Mouse (Mus musculus): ENCODE results near the gene Cdh1. TPM values are rescaled to one million over a fixed set of nuclear protein-coding genes. Genes with fewer than 3 reads are reported as not detected.

Gene Cdh1
- total and polyA plus RNA-seq, 2 experiments from 2014 or later, result 6.6 to 6.7 TPM

GRCm38 (mm10) chr8:106647387-106647786 lies 44.2 kb downstream of the Cdh1 start:
- Histone ChIP-seq H3K4me3 (ENCODE audit: low read length) (no peak overlapping the region), H3K9me3 (ENCODE audit: low read length) (no peaks in the 10 kb centered on the region), H3K36me3 (ENCODE audit: insufficient read depth, low read length) (no peaks in the 10 kb centered on the region), H3K4me1 (ENCODE audit: insufficient read depth, low read length) (no peaks in the 10 kb centered on the region), H3K27me3 (ENCODE audit: insufficient read depth, low read length) (no peaks in the 10 kb centered on the region), H3K9ac (replicated peaks; ENCODE audit: low read length) (no peak overlapping the region), H3K4me2 (ENCODE audit: low read depth, low read length) (no peak overlapping the region), H3K27ac (no peak overlapping the region)
- DNase-seq (ENCODE audit: low spot score) (peak; percentile 86), ATAC-seq (peak; percentile 40; the same call in 1 of the 2 replicates)
- 32% methylated on average over 2 of the region's 2 CpGs for WGBS
- peak; percentile 89 for TF ChIP-seq CTCF (IDR thresholded peaks at IDR 0.05; ENCODE audit: low read depth)

DNA sequence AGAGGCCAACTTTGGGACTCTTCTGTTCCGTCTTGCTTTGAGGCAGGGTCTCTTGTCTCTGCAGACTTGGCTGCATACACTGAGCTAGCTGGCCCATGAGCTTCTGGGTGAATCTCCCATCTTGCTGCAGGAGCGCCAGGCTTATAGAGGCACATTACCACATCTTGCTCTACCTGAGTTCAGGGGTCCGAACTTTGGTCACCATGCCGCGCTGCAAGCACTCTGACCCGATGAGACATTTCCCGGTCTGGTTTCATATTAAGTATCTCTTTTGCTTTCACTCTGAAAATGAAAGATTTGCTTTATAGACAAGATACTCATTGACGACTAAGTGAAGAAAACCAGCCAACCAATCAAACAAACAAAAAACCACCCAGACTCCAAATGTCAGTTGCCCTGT lies 45.3 kb downstream of the Cdh1 start:
- 96% methylated on average over 8 of the region's 8 CpGs for WGBS
- no peaks in the 10 kb centered on the region for H3K4me1 ChIP-seq (ENCODE audit: insufficient read depth, low read length)
- no peak overlapping the region for H3K9ac ChIP-seq (replicated peaks; ENCODE audit: low read length)
- no peak overlapping the region for H3K4me3 ChIP-seq (ENCODE audit: low read length)
- H3K27me3 ChIP-seq (ENCODE audit: insufficient read depth, low read length), result no peaks in the 10 kb centered on the region
- no peak overlapping the region for H3K4me2 ChIP-seq (ENCODE audit: low read depth, low read length)
- no peaks in the 10 kb centered on the region for H3K9me3 ChIP-seq (ENCODE audit: low read length)
- ATAC-seq (no peak), DNase-seq (ENCODE audit: low spot score) (no peak)
- no peak overlapping the region for H3K27ac ChIP-seq
- no peaks in the 10 kb centered on the region for H3K36me3 ChIP-seq (ENCODE audit: insufficient read depth, low read length)
- no peak for TF ChIP-seq CTCF (IDR thresholded peaks at IDR 0.05; ENCODE audit: low read depth)

DNA sequence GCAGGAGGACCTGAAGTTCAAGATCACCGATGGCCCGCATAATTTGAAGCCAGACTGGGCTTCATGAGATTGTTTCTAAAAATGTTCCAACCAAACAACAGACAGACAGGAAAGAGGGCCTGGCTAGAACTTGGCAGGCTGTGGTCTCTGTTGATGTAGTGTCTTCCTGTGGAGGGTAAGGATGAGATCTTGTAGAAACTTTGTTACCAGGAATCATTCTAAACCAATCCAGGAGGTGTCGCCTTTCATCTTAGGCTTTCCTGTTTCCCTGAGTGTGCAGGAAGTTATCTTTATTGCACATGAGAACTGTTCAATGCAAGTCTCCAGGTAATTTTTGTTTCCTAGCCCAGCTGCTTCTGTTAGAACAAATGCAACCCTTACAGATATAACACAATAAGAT lies 48.8 kb downstream of the Cdh1 start:
- no peak overlapping the region for H3K4me2 ChIP-seq (ENCODE audit: low read depth, low read length)
- H3K9me3 ChIP-seq (ENCODE audit: low read length), result no peaks in the 10 kb centered on the region
- H3K36me3 ChIP-seq (ENCODE audit: insufficient read depth, low read length), result no peaks in the 10 kb centered on the region
- DNase-seq (ENCODE audit: low spot score) (no peak), ATAC-seq (no peak)
- no peak overlapping the region for H3K9ac ChIP-seq (replicated peaks; ENCODE audit: low read length)
- TF ChIP-seq CTCF (IDR thresholded peaks at IDR 0.05; ENCODE audit: low read depth), result no peak
- no peak overlapping the region for H3K4me3 ChIP-seq (ENCODE audit: low read length)
- no peaks in the 10 kb centered on the region for H3K4me1 ChIP-seq (ENCODE audit: insufficient read depth, low read length)
- no peaks in the 10 kb centered on the region for H3K27me3 ChIP-seq (ENCODE audit: insufficient read depth, low read length)
- no peak overlapping the region for H3K27ac ChIP-seq
- WGBS, result 86% methylated on average over 3 of the region's 3 CpGs

- Histone ChIP-seq H3K4me3 (ENCODE audit: low read length) (no peak overlapping the region), H3K4me2 (ENCODE audit: low read depth, low read length) (no peak overlapping the region), H3K9me3 (ENCODE audit: low read length) (no peaks in the 10 kb centered on the region), H3K9ac (replicated peaks; ENCODE audit: low read length) (no peak overlapping the region), H3K36me3 (ENCODE audit: insufficient read depth, low read length) (no peaks in the 10 kb centered on the region), H3K4me1 (ENCODE audit: insufficient read depth, low read length) (no peaks in the 10 kb centered on the region), H3K27ac (no peak overlapping the region), H3K27me3 (ENCODE audit: insufficient read depth, low read length) (no peaks in the 10 kb centered on the region)
- no peak for ATAC-seq
- DNase-seq (ENCODE audit: low spot score), result no peak
- no peak for TF ChIP-seq CTCF (IDR thresholded peaks at IDR 0.05; ENCODE audit: low read depth)
Measured at GRCm38 (mm10) chr8:106656046-106656445, 52.9 kb downstream of the Cdh1 start.

DNA sequence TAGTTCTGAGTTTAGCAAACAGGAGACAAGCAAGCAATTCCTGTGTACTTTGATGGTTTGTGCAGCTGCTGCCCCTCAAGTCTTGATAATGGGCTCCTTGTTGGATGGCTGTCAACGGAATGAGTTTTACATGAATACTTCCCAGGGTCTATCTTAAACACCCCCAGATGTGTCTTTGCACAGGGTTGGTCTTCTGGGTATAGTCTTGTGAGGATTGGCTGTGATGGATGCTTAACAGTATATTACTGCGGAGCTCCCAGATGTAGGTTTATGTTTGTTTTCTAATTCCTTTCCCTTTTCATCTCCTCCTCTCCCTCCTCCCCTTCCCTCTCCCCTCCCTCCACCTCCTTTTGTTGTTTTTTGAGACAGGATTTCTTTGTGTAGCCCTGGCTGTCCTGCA lies 69.6 kb downstream of the Cdh1 start:
- ATAC-seq, result no peak

DNA sequence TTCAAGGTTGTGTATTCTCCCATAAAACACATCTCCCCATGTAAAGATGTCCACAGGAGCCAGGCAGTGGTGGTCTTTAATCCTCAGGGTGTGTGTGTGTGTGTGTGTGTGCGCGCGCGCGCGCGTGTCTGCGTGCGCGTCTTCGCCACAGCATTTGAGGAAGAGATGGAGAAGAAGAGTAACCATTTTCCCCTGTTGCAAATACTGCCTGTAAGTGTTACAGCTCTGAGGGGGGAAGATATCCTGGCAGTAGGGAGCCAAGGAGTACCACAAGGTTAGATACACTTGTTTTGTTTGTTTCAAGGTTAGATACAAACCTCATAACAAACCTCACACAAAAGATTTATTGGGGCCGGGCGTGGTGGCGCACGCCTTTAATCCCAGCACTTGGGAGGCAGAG lies 71.2 kb downstream of the Cdh1 start:
- H3K4me2 ChIP-seq (ENCODE audit: low read depth, low read length), result no peak overlapping the region
- no peaks in the 10 kb centered on the region for H3K27me3 ChIP-seq (ENCODE audit: insufficient read depth, low read length)
- ATAC-seq (no peak), DNase-seq (ENCODE audit: low spot score) (no peak)
- no peaks in the 10 kb centered on the region for H3K9me3 ChIP-seq (ENCODE audit: low read length)
- no peak overlapping the region for H3K9ac ChIP-seq (replicated peaks; ENCODE audit: low read length)
- H3K27ac ChIP-seq, result no peak overlapping the region
- WGBS, result 98% methylated on average over 15 of the region's 15 CpGs
- no peak overlapping the region for H3K4me3 ChIP-seq (ENCODE audit: low read length)
- H3K4me1 ChIP-seq (ENCODE audit: insufficient read depth, low read length), result no peaks in the 10 kb centered on the region
- H3K36me3 ChIP-seq (ENCODE audit: insufficient read depth, low read length), result no peaks in the 10 kb centered on the region
- TF ChIP-seq CTCF (IDR thresholded peaks at IDR 0.05; ENCODE audit: low read depth), result no peak

More for the DNA sequence above, 69.6 kb downstream of the Cdh1 start:
- no peak overlapping the region for H3K9ac ChIP-seq (replicated peaks; ENCODE audit: low read length)
- WGBS, result 70% methylated on average over 2 of the region's 2 CpGs
- no peak overlapping the region for H3K4me3 ChIP-seq (ENCODE audit: low read length)
- H3K27ac ChIP-seq, result no peak overlapping the region
- no peak for DNase-seq (ENCODE audit: low spot score)
- H3K4me2 ChIP-seq (ENCODE audit: low read depth, low read length), result no peak overlapping the region
- no peak for TF ChIP-seq CTCF (IDR thresholded peaks at IDR 0.05; ENCODE audit: low read depth)
- H3K36me3 ChIP-seq (ENCODE audit: insufficient read depth, low read length), result no peaks in the 10 kb centered on the region
- H3K27me3 ChIP-seq (ENCODE audit: insufficient read depth, low read length), result no peaks in the 10 kb centered on the region
- no peaks in the 10 kb centered on the region for H3K9me3 ChIP-seq (ENCODE audit: low read length)
- no peaks in the 10 kb centered on the region for H3K4me1 ChIP-seq (ENCODE audit: insufficient read depth, low read length)

GRCm38 (mm10) chr8:106674894-106675293 lies 71.7 kb downstream of the Cdh1 start:
- H3K9me3 ChIP-seq (ENCODE audit: low read length), result no peaks in the 10 kb centered on the region
- H3K27ac ChIP-seq, result no peak overlapping the region
- H3K36me3 ChIP-seq (ENCODE audit: insufficient read depth, low read length), result no peaks in the 10 kb centered on the region
- whole genome bisulfite sequencing, result 77% methylated on average over 8 of the region's 8 CpGs
- no peaks in the 10 kb centered on the region for H3K27me3 ChIP-seq (ENCODE audit: insufficient read depth, low read length)
- ATAC-seq (no peak), DNase-seq (ENCODE audit: low spot score) (no peak)
- no peak overlapping the region for H3K4me3 ChIP-seq (ENCODE audit: low read length)
- no peak overlapping the region for H3K9ac ChIP-seq (replicated peaks; ENCODE audit: low read length)
- no peaks in the 10 kb centered on the region for H3K4me1 ChIP-seq (ENCODE audit: insufficient read depth, low read length)
- TF ChIP-seq CTCF (IDR thresholded peaks at IDR 0.05; ENCODE audit: low read depth), result peak; percentile 33; the same call in 1 of the 2 replicates
- no peak overlapping the region for H3K4me2 ChIP-seq (ENCODE audit: low read depth, low read length)
